Mouse (Mus musculus) kidney, embryonic 16.5 days (tissue): ENCODE measurements around the gene Oard1. TPM values are rescaled to one million over a fixed set of nuclear protein-coding genes. Genes with fewer than 3 reads are reported as not detected.
A peak's percentile ranks its signal among the peaks of the same experiment; 100 is the strongest.

Source experiments
- ATAC-seq: fragments of 200-750 bp; cut with Nextera tagmentation; 2 replicates; pipeline ENCODE4 v1.8.0; 2017; ENCODE audit warnings: moderate TSS enrichment; ENCODE audit not compliant: low FRiP score, low TSS enrichment
- H3K27ac ChIP-seq: fragments of 300-500 bp; sonication (generic); 2 replicates; pipeline ENCODE4 v1.5.1; 2014; ENCODE audit warnings: low read length
- H3K27me3 ChIP-seq: fragments of 300-500 bp; sonication (generic); 2 replicates; pipeline ENCODE4 v1.6.1; 2014; ENCODE audit warnings: low read length, control low read depth, mixed read lengths; ENCODE audit not compliant: insufficient read depth
- H3K36me3 ChIP-seq: fragments of 300-500 bp; sonication (generic); 2 replicates; pipeline ENCODE4 v1.6.1; 2014; ENCODE audit warnings: low read length, control low read depth, mixed read lengths; ENCODE audit not compliant: insufficient read depth
- H3K4me1 ChIP-seq: fragments of 300-500 bp; sonication (generic); 2 replicates; pipeline ENCODE4 v1.6.1; 2014; ENCODE audit warnings: low read length, control low read depth, mixed read lengths; ENCODE audit not compliant: insufficient read depth
- H3K4me2 ChIP-seq: fragments of 300-500 bp; sonication (generic); replicated peaks from 2 replicates; pipeline ENCODE4 v1.6.1; 2014; ENCODE audit warnings: low read depth, low read length
- H3K4me3 ChIP-seq: fragments of 300-500 bp; sonication (generic); 2 replicates; pipeline ENCODE4 v1.5.1; 2014; ENCODE audit warnings: mild to moderate bottlenecking, low read length
- H3K9ac ChIP-seq: fragments of 300-500 bp; sonication (generic); replicated peaks from 2 replicates; pipeline ENCODE4 v1.6.1; 2014; ENCODE audit warnings: low read length
- H3K9me3 ChIP-seq: fragments of 300-500 bp; sonication (generic); 2 replicates; pipeline ENCODE4 v1.6.1; 2016; ENCODE audit warnings: low read length, control low read depth
- WGBS: fragments of 180-500 bp; shearing (Covaris S2); extraction: QIAGEN DNeasy Blood & Tissue Kit; methylation state at CpG from one replicate; pipeline ENCODE4 v1.1.7; 2014; 5-methylcytosine and 5-hydroxymethylcytosine counted together
- polyA plus RNA-seq: library from polyadenylated mRNA; unstranded; fragments of >200 nt; fragmentation: Nextera tagmentation; extraction: Ambion mirVana; gene quantifications from 2 replicates; pipeline ENCODE4 v1.2.1, GENCODE M21; 2015

Gene Oard1
- polyA plus RNA-seq, 1 experiment from 2014 or later: 77.9 TPM

- no peak for ATAC-seq
- Histone ChIP-seq H3K4me3 (no peak within 1 kb of the TSS), H3K27ac (no peak within 1 kb of the TSS), H3K4me2 (no peak within 1 kb of the TSS), H3K9ac (no peak within 1 kb of the TSS), H3K27me3 (no peaks in the 10 kb centered on the region), H3K36me3 (no peaks in the 10 kb centered on the region), H3K9me3 (no peaks in the 10 kb centered on the region), H3K4me1 (peaks cover 45% of the 10 kb centered on the region)
- 71% methylated on average over 16 of the region's 16 CpGs for WGBS
Observed at GRCm38 (mm10) chr17:48432158-48432980, 22.6 kb downstream of the Oard1 start, which contains the start of gene Apobec2. TSS of gene Apobec2 (minus strand) at chr17:48432930.

GRCm38 (mm10) chr17:48433006-48433655, 23.3 kb downstream of the Oard1 start:
- Histone ChIP-seq H3K36me3 (no peaks in the 10 kb centered on the region), H3K9me3 (no peaks in the 10 kb centered on the region), H3K9ac (no peak overlapping the region), H3K4me2 (no peak overlapping the region), H3K4me1 (peaks cover 47% of the 10 kb centered on the region), H3K4me3 (no peak overlapping the region), H3K27me3 (no peaks in the 10 kb centered on the region), H3K27ac (no peak overlapping the region)
- WGBS: 87% methylated on average over 20 of the region's 20 CpGs
- ATAC-seq: no peak

DNA sequence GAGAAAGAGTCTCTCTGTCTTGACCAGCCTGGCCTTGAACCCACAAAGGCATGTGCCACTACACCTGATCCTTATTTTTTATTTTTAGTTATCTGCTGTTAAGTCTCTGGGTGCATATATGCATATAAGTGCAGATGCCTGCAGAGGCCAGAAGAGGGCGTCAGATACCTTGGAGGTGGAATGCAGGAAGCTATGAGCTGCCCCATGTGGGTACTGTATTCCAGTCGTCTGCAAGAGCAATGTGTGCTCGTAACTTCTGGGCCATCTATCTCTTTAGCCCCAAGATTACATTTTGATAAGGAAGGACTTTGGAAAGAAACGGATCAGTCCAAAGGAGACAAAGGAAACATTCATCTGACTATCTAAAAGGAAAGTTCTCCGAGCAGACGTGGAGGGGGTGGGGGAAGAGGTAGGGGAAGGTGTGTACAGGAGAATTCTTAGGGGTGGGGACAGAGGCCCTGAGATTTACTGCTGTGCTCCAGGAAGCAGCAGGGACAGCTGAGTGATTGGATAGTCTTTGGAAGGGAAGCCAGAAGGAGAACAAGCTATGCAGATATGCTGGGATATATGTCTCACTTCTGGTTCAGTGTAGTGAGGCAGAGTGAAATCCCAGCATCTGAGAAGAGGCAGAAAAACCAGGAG, 24.0 kb downstream of the Oard1 start:
- no peaks in the 10 kb centered on the region for H3K36me3 ChIP-seq
- H3K27ac ChIP-seq: no peak overlapping the region
- H3K4me2 ChIP-seq: no peak overlapping the region
- H3K4me1 ChIP-seq: peaks cover 41% of the 10 kb centered on the region
- WGBS: 60% methylated on average over 6 of the region's 6 CpGs
- H3K27me3 ChIP-seq: no peaks in the 10 kb centered on the region
- no peak overlapping the region for H3K9ac ChIP-seq
- H3K4me3 ChIP-seq: no peak overlapping the region
- no peaks in the 10 kb centered on the region for H3K9me3 ChIP-seq
- no peak for ATAC-seq

GRCm38 (mm10) chr17:48434479-48434878, 24.7 kb downstream of the Oard1 start:
- no peak overlapping the region for H3K4me3 ChIP-seq
- H3K4me2 ChIP-seq: no peak overlapping the region
- peaks cover 38% of the 10 kb centered on the region for H3K4me1 ChIP-seq
- H3K36me3 ChIP-seq: no peaks in the 10 kb centered on the region
- H3K27ac ChIP-seq: no peak overlapping the region
- WGBS: 79% methylated on average over 5 of the region's 5 CpGs
- H3K9ac ChIP-seq: no peak overlapping the region
- no peaks in the 10 kb centered on the region for H3K9me3 ChIP-seq
- no peaks in the 10 kb centered on the region for H3K27me3 ChIP-seq
- no peak for ATAC-seq

DNA sequence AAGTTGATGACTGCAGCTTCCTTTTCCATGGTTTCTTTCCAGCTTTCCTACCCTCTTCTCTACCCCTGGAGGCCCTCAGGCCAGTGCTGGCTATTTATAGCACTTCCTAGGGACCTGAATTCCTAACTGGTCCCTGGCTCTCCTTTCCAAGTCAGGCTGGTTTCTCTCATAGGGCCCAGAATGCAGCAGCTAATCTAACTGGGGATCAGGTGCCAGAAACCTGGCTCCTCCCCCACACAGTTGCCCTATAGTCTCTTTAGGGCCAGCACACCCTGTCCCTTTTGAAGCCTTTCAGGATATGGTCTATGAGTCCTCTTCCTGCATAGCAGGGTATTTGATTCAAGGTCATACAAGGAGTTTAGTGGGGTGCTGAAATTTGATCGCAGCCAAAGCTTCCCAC, 26.7 kb downstream of the Oard1 start:
- Histone ChIP-seq H3K4me2 (no peak overlapping the region), H3K36me3 (no peaks in the 10 kb centered on the region), H3K27ac (peak overlapping the region; percentile 94), H3K4me1 (peaks cover 24% of the 10 kb centered on the region), H3K27me3 (no peaks in the 10 kb centered on the region), H3K4me3 (no peak overlapping the region), H3K9me3 (no peaks in the 10 kb centered on the region), H3K9ac (no peak overlapping the region)
- WGBS: 29% methylated on average over 1 of the region's 1 CpGs
- peak; percentile 62 for ATAC-seq

DNA sequence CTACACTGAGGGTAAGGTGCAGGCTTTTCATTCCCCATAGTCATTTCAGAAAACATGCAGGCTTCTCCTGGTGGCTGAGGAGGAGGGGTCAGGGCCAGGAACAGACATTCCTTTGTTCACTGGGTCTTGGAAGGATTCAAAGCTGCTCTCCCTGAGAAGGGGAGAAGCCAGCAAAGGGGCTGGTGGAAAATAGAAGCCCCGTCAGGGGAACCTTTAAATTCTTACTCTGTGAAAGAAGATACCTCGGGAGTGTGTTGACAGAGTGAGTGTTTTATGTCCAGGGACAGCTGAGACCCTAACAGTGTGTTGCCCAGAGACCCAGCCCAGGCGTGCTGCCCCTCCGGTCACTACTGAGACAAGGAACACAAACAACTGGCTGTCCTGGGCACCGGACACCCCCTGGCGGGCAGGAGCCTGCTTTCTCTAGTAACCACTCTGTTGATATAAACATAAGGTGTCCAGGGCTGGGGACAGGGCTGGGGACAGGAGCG, 27.7 kb downstream of the Oard1 start:
- Histone ChIP-seq H3K4me3 (no peak overlapping the region), H3K4me1 (peaks cover 25% of the 10 kb centered on the region), H3K27ac (peak overlapping the region; percentile 94), H3K9me3 (no peaks in the 10 kb centered on the region), H3K27me3 (no peaks in the 10 kb centered on the region), H3K9ac (peak overlapping the region; percentile 36; the same call in 1 of the 2 replicates), H3K4me2 (0 out of 2 replicates have a peak overlapping the region, but pooled peaks have one; percentile 9), H3K36me3 (no peaks in the 10 kb centered on the region)
- 12% methylated on average over 7 of the region's 7 CpGs for WGBS
- ATAC-seq: peak; percentile 91

GRCm38 (mm10) chr17:48442745-48443457, 33.1 kb downstream of the Oard1 start:
- Histone ChIP-seq H3K36me3 (no peaks in the 10 kb centered on the region), H3K27ac (peak overlapping the region; percentile 29; the same call in 1 of the 2 replicates), H3K4me3 (no peak overlapping the region), H3K4me2 (no peak overlapping the region), H3K27me3 (no peaks in the 10 kb centered on the region), H3K4me1 (peaks cover 13% of the 10 kb centered on the region), H3K9ac (no peak overlapping the region), H3K9me3 (no peaks in the 10 kb centered on the region)
- 39% methylated on average over 7 of the region's 7 CpGs for WGBS
- ATAC-seq: peak; percentile 66

DNA sequence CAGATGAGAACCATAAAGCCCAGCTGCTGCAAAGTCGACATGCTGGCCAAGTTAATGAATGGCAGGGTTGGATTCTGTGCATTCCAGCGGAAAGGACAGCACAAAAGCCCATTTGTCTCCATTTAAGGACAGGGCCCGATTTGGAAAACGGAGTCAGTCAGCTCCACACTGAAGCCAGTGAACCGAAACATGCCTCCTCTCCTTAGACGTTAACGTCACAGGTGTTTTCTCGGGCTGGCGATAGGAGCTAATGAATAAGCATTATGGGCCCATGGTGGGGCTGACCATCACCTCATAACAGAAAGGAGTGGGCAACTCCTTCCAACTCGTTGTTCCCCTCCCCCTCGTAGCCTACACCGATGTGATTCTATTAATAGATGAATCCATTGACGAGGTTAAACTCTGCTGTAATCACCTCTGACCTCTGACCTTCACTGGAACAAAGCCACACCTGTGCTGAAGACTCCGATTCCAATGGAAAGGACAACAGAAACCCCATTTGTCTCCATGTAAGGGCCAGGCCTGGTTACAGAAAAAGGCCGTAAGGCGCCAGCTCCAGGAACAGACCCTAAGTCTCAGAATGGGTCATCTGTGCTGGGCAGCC, 33.8 kb downstream of the Oard1 start:
- Histone ChIP-seq H3K9ac (no peak overlapping the region), H3K9me3 (no peaks in the 10 kb centered on the region), H3K27ac (peak overlapping the region; percentile 29; the same call in 1 of the 2 replicates), H3K4me3 (no peak overlapping the region), H3K4me2 (no peak overlapping the region), H3K36me3 (no peaks in the 10 kb centered on the region), H3K4me1 (peaks cover 10% of the 10 kb centered on the region), H3K27me3 (no peaks in the 10 kb centered on the region)
- ATAC-seq: peak; percentile 65
- 54% methylated on average over 16 of the region's 16 CpGs for WGBS

DNA sequence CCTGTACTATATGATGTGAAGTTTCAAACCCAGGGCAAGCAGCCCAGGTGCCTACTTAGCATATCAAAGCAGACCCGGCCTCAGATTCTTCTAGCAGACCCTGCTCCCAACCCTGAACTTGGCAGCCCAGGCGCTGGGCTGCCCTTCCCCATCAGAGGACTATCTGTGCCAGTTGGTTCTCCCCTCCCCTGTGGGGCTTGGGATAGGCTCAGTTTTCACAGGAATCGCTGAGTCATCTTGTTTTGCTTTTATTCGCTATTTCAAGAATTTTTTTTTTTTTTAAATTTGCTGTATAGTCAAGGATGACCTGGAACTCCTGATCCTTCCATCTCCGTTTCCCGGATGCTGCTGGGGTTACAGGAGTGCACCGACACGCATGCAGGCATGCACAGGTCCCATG, 37.9 kb downstream of the Oard1 start:
- Histone ChIP-seq H3K27ac (no peak overlapping the region), H3K9ac (no peak overlapping the region), H3K9me3 (no peaks in the 10 kb centered on the region), H3K36me3 (no peaks in the 10 kb centered on the region), H3K4me3 (no peak overlapping the region), H3K27me3 (no peaks in the 10 kb centered on the region), H3K4me2 (no peak overlapping the region), H3K4me1 (peaks cover 12% of the 10 kb centered on the region)
- ATAC-seq: no peak
- WGBS: 67% methylated on average over 8 of the region's 8 CpGs
